Mouse (Mus musculus) yolk sac, embryonic 10.5 days (tissue): ENCODE measurements around the gene Pafah1b3.
A peak's percentile ranks its signal among the peaks of the same experiment; 100 is the strongest.
"Not testable (repeated sequence)": the region's sequence is repeated elsewhere in the genome, so short reads cannot be mapped to it uniquely, and the experiment has no call there.

Experiments
- DNase-seq: peaks from one replicate; pipeline ENCODE4 v3.0.0-alpha.2; 2017; ENCODE audit warnings: low spot score

Gene Pafah1b3

GRCm38 (mm10) chr7:25267751-25268463, 29.9 kb downstream of the Pafah1b3 start:
- peak; percentile 100 for DNase-seq

- peak; percentile 100 for DNase-seq
Measured at GRCm38 (mm10) chr7:25267301-25267750, 30.5 kb downstream of the Pafah1b3 start, which contains the start of gene Cic. Cic (plus strand) TSS chr7:25267704.

GRCm38 (mm10) chr7:25266180-25266962, 31.4 kb downstream of the Pafah1b3 start:
- no peak for DNase-seq

DNA sequence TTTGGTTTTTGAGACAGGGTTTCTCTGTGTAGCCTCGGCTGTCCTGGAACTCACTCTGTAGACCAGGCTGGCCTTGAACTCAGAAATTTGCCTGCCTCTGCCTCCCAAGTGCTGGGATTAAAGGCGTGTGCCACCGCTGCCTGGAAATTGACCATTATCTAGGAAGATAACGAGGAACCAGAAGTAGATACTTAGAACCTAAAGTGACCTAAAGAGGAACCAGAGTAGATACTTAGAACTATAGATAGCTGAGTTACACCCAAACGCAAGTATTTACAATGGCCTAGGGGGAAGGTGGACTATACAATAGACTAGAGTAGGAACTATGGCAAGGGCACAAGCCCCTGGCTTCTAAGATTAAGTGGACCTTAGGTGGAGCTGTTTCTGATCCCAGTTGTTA, 32.0 kb downstream of the Pafah1b3 start:
- not testable (repeated sequence) for DNase-seq

- no peak for DNase-seq
Measured at GRCm38 (mm10) chr7:25263968-25264870, 33.6 kb downstream of the Pafah1b3 start.

DNA sequence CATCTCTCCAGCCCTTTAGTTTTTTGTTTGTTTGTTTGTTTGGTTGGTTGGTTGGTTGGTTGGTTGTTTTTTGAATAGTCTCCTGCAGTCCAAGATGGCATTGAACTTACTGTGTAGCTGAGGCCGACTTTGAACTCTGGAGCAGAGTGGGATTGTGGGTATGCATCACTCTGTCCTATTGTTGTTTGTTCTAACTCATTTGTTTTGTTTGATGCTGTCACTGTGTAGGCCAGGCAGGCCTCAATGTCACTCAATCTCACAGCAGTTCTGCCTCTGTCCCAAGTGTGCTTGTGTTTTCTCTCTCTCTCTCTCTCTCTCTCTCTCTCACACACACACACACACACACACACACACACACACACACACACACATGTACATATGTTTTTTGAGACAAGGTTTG, 35.9 kb downstream of the Pafah1b3 start:
- no peak for DNase-seq

DNA sequence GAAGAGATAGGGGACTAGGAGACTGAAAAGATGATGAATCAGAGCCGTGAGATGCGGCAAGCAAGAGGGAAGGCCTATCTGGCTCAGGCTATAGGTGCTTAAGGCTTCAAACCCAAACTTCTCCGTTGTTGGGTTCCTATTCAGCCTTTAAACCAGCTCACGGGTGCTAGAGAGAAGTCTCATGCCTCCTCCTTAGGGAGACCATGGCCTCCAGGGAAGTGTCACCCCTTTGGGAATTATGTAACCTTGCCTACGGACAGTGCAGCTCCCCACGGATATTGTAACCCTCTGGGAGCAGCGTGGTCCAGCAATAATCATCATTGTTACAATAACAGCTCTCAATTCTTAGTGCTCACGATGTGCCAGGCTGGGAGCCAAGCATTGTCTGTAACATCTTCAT, 46.0 kb downstream of the Pafah1b3 start:
- DNase-seq: no peak

GRCm38 (mm10) chr7:25251071-25251791, 46.6 kb downstream of the Pafah1b3 start:
- no peak for DNase-seq

- peak; percentile 97 for DNase-seq
Measured at GRCm38 (mm10) chr7:25250141-25250972, 47.4 kb downstream of the Pafah1b3 start, which contains the start of gene Erf. Erf (minus strand) TSS chr7:25250761.

- DNase-seq: peak; percentile 96
Measured at GRCm38 (mm10) chr7:25249314-25250140, 48.3 kb downstream of the Pafah1b3 start.

- no peak for DNase-seq
Measured at GRCm38 (mm10) chr7:25248846-25249313, 48.9 kb downstream of the Pafah1b3 start.

DNA sequence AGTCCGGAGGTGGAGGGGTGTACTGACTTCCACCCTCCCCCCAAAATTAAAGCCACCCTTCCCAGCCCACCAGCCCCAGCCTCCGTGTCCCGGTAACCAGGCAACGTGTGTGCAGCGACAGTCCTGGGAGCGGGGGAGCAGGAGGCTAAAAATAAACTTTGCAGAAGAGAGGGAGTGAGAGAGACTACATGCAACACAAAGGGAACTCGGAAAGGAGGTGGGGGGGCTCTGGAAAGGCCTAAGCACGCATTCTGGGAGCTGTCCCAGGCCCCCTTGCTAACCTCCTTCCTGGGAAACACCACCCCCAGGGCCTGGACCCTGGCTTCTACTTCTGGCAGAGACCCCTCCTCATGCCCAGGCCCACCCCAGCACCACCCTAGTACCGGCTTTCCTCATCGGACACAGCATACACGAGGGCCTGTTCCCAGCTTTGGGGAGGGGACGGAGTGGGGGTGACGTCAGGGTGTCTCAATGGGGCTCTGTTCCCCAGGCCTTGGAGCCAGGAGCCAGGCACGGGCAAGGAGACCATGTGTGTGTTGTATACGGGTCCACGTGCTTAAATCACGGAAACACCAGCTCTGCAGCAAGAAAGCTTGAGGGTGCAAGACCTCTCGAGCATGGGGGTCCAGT, 49.7 kb downstream of the Pafah1b3 start:
- DNase-seq: no peak

DNA sequence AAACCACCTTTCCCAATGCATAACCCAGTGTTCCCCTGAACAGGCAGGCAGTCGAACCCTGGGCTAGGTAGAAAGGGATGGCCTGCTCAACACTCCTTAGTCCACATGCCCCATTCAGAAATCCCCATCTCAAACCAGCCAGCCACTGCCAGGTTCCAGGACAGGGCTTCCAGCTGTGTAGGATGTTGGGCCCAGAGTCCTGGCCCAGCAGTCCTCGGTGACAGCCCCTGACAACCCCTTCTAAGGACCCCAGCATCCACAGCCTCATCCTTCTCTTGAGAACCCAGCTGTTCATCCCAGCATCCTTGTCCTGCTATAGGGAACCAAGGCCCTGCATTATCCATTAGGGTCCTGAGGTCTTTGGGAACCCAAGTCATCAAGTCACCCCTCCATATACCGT, 50.3 kb downstream of the Pafah1b3 start:
- no peak for DNase-seq

DNA sequence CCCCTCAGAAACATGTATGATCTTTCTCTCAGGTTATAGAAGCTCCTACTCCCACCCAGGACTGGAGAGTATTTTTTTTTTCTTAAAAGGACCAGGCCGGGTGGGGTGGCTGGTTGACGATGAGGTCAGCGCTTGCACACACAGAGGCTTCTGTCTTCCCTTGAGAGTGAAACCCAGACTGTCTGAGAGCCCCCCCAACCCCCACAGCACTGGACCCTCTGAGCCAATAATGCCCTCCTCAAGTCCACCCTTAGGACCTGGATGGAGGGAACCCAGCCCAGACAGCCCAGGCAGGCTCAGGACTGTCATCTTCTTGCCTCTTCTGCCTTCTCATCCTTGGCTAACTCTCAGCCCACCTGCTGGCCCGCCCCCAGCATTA, 51.0 kb downstream of the Pafah1b3 start:
- DNase-seq: no peak

DNA sequence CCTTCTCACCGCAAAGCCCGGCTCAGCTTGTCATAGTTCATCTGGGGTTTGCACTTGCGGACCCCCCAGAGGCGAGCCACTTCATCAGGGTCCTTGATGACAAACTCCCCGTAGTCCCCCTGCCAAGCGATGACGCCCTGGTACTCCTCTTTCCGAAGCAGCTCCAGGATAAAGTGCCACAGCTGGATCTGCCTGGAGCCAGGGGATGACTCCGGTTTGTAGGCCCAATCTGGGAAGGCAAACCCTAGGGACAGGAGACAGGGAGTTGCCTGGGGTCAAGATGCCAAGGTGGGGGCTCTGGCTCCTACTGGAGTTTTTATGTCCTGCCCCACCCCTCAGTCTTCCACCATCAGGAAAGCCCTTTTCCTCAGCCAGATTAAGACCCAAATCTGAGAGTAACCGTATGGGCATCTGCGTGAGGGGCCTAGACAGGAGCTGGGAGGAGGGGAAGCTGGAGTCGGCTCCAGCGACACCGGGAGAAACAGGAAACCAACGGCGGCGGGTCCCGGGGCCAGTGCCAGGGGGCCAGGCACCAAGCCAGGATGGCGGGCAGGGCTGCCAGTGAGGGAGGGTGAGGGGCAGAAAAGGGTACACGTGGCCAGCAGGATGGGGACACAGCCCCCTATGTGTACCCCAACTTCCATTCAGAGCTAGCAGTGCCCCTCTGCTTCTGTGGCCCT, 51.6 kb downstream of the Pafah1b3 start:
- DNase-seq: no peak
